Mouse (Mus musculus): ENCODE results near the gene Tcfl5. TPM values are rescaled to one million over a fixed set of nuclear protein-coding genes. Genes with fewer than 3 reads are reported as not detected.

Tcfl5 gene
- polyA plus RNA-seq (2014; fragmentation: Illumina TruSeq; extraction: RNeasy Lipid Tissue Mini Kit (QIAGEN cat#74804); ENCODE audit: low read depth, low replicate concordance): not detected

GRCm38 (mm10) chr2:180642555-180643260 is at the start of gene Tcfl5:
Gene Tcfl5, minus strand, starts transcription at chr2:180642708.

GRCm38 (mm10) chr2:180597490-180597889 is 45.0 kb downstream of the Tcfl5 start, which contains the start of gene Col9a3:
Gene Col9a3, plus strand, starts transcription at chr2:180597790.

DNA sequence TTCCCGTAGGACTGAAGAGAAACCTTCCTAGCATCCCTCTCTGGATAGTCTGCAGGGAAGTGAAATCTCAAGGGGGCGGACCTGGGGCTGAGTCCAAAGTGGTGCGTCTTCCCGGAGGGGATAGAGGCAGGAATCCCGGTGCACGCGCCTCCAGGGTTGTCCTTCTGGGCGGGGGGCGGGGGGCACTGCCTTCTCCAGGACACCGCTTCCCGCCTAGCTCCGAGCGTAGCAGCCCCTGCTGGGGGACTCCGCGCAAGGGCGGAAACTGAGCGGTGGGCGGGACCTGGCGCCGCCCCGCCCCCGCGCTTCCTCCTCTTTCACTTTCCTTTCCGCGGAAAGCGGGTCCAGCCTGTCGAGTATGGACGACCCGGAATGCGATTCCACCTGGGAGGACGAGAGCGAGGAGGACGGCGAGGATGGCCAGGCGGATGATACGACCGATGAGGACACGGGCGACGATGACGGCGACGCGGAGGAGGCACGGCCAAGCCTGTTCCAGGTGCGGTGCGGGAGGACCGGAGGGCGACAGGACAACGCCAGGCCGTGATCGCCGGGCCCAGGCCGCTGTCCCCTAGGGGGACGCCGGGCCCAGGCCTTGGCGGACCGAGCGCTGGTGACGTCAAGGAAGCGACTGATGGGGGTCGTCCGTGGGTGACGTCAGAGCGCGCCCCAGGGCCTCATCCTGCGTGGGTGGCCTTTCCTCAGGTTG is 53.2 kb downstream of the Tcfl5 start, which contains the start of gene Ogfr:
TSS of gene Ogfr (plus strand) at position 123 of the 709 bp plus-strand sequence.

GRCm38 (mm10) chr2:180581002-180581401 is 61.5 kb downstream of the Tcfl5 start, which contains the start of gene Mrgbp:
Gene Mrgbp, plus strand, starts transcription at chr2:180581304.

Other genes with a start within 250 kb of the Tcfl5 start
- gene Slco4a1, start 186.5 kb downstream of the Tcfl5 start, polyA plus RNA-seq (2014; fragmentation: Illumina TruSeq; extraction: RNeasy Lipid Tissue Mini Kit (QIAGEN cat#74804); ENCODE audit: low read depth, low replicate concordance): not detected
- not detected for gene Ntsr1, start 142.7 kb downstream of the Tcfl5 start, polyA plus RNA-seq (2014; fragmentation: Illumina TruSeq; extraction: RNeasy Lipid Tissue Mini Kit (QIAGEN cat#74804); ENCODE audit: low read depth, low replicate concordance)
- gene Mrgbp, start 61.4 kb downstream of the Tcfl5 start, polyA plus RNA-seq (2014; fragmentation: Illumina TruSeq; extraction: RNeasy Lipid Tissue Mini Kit (QIAGEN cat#74804); ENCODE audit: low read depth, low replicate concordance): 7.9 TPM
- 14.8 TPM for gene Ogfr, start 53.5 kb downstream of the Tcfl5 start, polyA plus RNA-seq (2014; fragmentation: Illumina TruSeq; extraction: RNeasy Lipid Tissue Mini Kit (QIAGEN cat#74804); ENCODE audit: low read depth, low replicate concordance)
- not detected for gene Col9a3, start 44.9 kb downstream of the Tcfl5 start, polyA plus RNA-seq (2014; fragmentation: Illumina TruSeq; extraction: RNeasy Lipid Tissue Mini Kit (QIAGEN cat#74804); ENCODE audit: low read depth, low replicate concordance)
- gene Dido1, start 67.3 kb upstream of the Tcfl5 start, polyA plus RNA-seq (2014; fragmentation: Illumina TruSeq; extraction: RNeasy Lipid Tissue Mini Kit (QIAGEN cat#74804); ENCODE audit: low read depth, low replicate concordance): 14.5 TPM
- 35.7 TPM for gene Gid8, start 67.4 kb upstream of the Tcfl5 start, polyA plus RNA-seq (2014; fragmentation: Illumina TruSeq; extraction: RNeasy Lipid Tissue Mini Kit (QIAGEN cat#74804); ENCODE audit: low read depth, low replicate concordance)
- 0.82 TPM for gene Slc17a9, start 82.6 kb upstream of the Tcfl5 start, polyA plus RNA-seq (2014; fragmentation: Illumina TruSeq; extraction: RNeasy Lipid Tissue Mini Kit (QIAGEN cat#74804); ENCODE audit: low read depth, low replicate concordance)
- not detected for gene Bhlhe23, start 134.2 kb upstream of the Tcfl5 start, polyA plus RNA-seq (2014; fragmentation: Illumina TruSeq; extraction: RNeasy Lipid Tissue Mini Kit (QIAGEN cat#74804); ENCODE audit: low read depth, low replicate concordance)